Mouse (Mus musculus) hindbrain, embryonic 13.5 days (tissue): Measurements from ENCODE around the gene Fnbp1l. TPM values are rescaled to one million over a fixed set of nuclear protein-coding genes. Genes with fewer than 3 reads are reported as not detected.

ENCODE experiments used
- ATAC-seq: fragments of 200-750 bp; cut with Nextera tagmentation; 2 replicates; pipeline ENCODE4 v1.8.0; 2017; ENCODE audit warnings: moderate TSS enrichment; ENCODE audit not compliant: low FRiP score
- H3K27ac ChIP-seq: fragments of 300-500 bp; sonication (generic); 2 replicates; pipeline ENCODE4 v1.5.1; 2015; ENCODE audit warnings: inconsistent platforms, mild to moderate bottlenecking, moderate library complexity
- H3K27me3 ChIP-seq: fragments of 300-500 bp; sonication (generic); 2 replicates; pipeline ENCODE4 v1.6.1; 2015; ENCODE audit warnings: mild to moderate bottlenecking, inconsistent platforms
- H3K36me3 ChIP-seq: fragments of 300-500 bp; sonication (generic); 2 replicates; pipeline ENCODE4 v1.6.1; 2015; ENCODE audit warnings: mild to moderate bottlenecking, inconsistent platforms
- H3K4me1 ChIP-seq: fragments of 300-500 bp; sonication (generic); replicated peaks from 2 replicates; pipeline ENCODE4 v1.6.1; 2015; ENCODE audit warnings: inconsistent platforms
- H3K4me2 ChIP-seq: fragments of 300-500 bp; sonication (generic); 2 replicates; pipeline ENCODE4 v1.6.1; 2015; ENCODE audit warnings: inconsistent platforms, mild to moderate bottlenecking, moderate library complexity
- H3K4me3 ChIP-seq: fragments of 300-500 bp; sonication (generic); 2 replicates; pipeline ENCODE4 v1.5.1; 2015; ENCODE audit warnings: mild to moderate bottlenecking, inconsistent platforms
- H3K9ac ChIP-seq: fragments of 300-500 bp; sonication (generic); 2 replicates; pipeline ENCODE4 v1.6.1; 2015; ENCODE audit warnings: mild to moderate bottlenecking, inconsistent platforms
- H3K9me3 ChIP-seq: fragments of 300-500 bp; sonication (generic); 2 replicates; pipeline ENCODE4 v1.6.1; 2016; ENCODE audit warnings: inconsistent platforms
- WGBS: fragments of 180-500 bp; shearing (Covaris S2); methylation state at CpG from one replicate; pipeline ENCODE4 v1.1.7; 2015; 5-methylcytosine and 5-hydroxymethylcytosine counted together
- polyA plus RNA-seq: library from polyadenylated mRNA; unstranded; fragments of >200 nt; fragmentation: Nextera tagmentation; extraction: Ambion mirVana; gene quantifications from 2 replicates; pipeline ENCODE4 v1.2.1, GENCODE M21; 2015

Fnbp1l gene
- polyA plus RNA-seq, 1 experiment from 2014 or later, result 214 TPM

GRCm38 (mm10) chr3:122547469-122547868, 72.0 kb downstream of the Fnbp1l start:
- no peak overlapping the region for H3K27ac ChIP-seq
- 88% methylated on average over 4 of the region's 4 CpGs for WGBS
- no peaks in the 10 kb centered on the region for H3K9me3 ChIP-seq
- no peak overlapping the region for H3K4me3 ChIP-seq
- H3K4me1 ChIP-seq, result no peaks in the 10 kb centered on the region
- ATAC-seq, result no peak
- H3K9ac ChIP-seq, result no peak overlapping the region
- peaks cover 54% of the 10 kb centered on the region for H3K36me3 ChIP-seq
- no peak overlapping the region for H3K4me2 ChIP-seq
- H3K27me3 ChIP-seq, result no peaks in the 10 kb centered on the region

- no peak overlapping the region for H3K4me2 ChIP-seq
- no peaks in the 10 kb centered on the region for H3K4me1 ChIP-seq
- no peaks in the 10 kb centered on the region for H3K27me3 ChIP-seq
- H3K4me3 ChIP-seq, result no peak overlapping the region
- H3K9ac ChIP-seq, result no peak overlapping the region
- H3K36me3 ChIP-seq, result peaks cover 75% of the 10 kb centered on the region
- WGBS, result 94% methylated on average over 2 of the region's 2 CpGs
- H3K27ac ChIP-seq, result no peak overlapping the region
- no peak for ATAC-seq
- H3K9me3 ChIP-seq, result no peaks in the 10 kb centered on the region
These were observed 74.2 kb downstream of the Fnbp1l start for GRCm38 (mm10) chr3:122545346-122545745.

- Histone ChIP-seq H3K4me3 (no peak overlapping the region), H3K4me2 (no peak overlapping the region), H3K36me3 (peaks cover 87% of the 10 kb centered on the region), H3K27me3 (no peaks in the 10 kb centered on the region), H3K27ac (no peak overlapping the region), H3K4me1 (no peaks in the 10 kb centered on the region), H3K9ac (no peak overlapping the region), H3K9me3 (no peaks in the 10 kb centered on the region)
- no peak for ATAC-seq
- 87% methylated on average over 4 of the region's 4 CpGs for WGBS
These were observed 78.6 kb downstream of the Fnbp1l start for GRCm38 (mm10) chr3:122540918-122541317.

- no peak overlapping the region for H3K27ac ChIP-seq
- no peaks in the 10 kb centered on the region for H3K4me1 ChIP-seq
- H3K9me3 ChIP-seq, result no peaks in the 10 kb centered on the region
- ATAC-seq, result no peak
- H3K4me3 ChIP-seq, result no peak overlapping the region
- H3K4me2 ChIP-seq, result no peak overlapping the region
- no peak overlapping the region for H3K9ac ChIP-seq
- H3K27me3 ChIP-seq, result no peaks in the 10 kb centered on the region
- WGBS, result 75% methylated on average over 17 of the region's 17 CpGs
- H3K36me3 ChIP-seq, result peaks cover 83% of the 10 kb centered on the region
These were observed 79.4 kb downstream of the Fnbp1l start for GRCm38 (mm10) chr3:122539961-122540690.

- no peak overlapping the region for H3K9ac ChIP-seq
- H3K4me1 ChIP-seq, result no peaks in the 10 kb centered on the region
- no peak overlapping the region for H3K4me3 ChIP-seq
- H3K4me2 ChIP-seq, result no peak overlapping the region
- WGBS, result 96% methylated on average over 2 of the region's 2 CpGs
- H3K27me3 ChIP-seq, result no peaks in the 10 kb centered on the region
- no peaks in the 10 kb centered on the region for H3K9me3 ChIP-seq
- no peak overlapping the region for H3K27ac ChIP-seq
- no peak for ATAC-seq
- H3K36me3 ChIP-seq, result peaks cover 71% of the 10 kb centered on the region
These were observed 80.7 kb downstream of the Fnbp1l start for GRCm38 (mm10) chr3:122538851-122539250.

- Histone ChIP-seq H3K4me2 (no peak overlapping the region), H3K27me3 (no peaks in the 10 kb centered on the region), H3K4me3 (no peak overlapping the region), H3K9ac (no peak overlapping the region), H3K36me3 (peaks cover 45% of the 10 kb centered on the region), H3K9me3 (no peaks in the 10 kb centered on the region), H3K4me1 (no peaks in the 10 kb centered on the region), H3K27ac (no peak overlapping the region)
- 0 out of 2 replicates have a peak, but pooled peaks have one; percentile 49 for ATAC-seq
- WGBS, result 88% methylated on average over 8 of the region's 8 CpGs
These were observed 83.4 kb downstream of the Fnbp1l start for GRCm38 (mm10) chr3:122535938-122536703.

GRCm38 (mm10) chr3:122528477-122528876, 91.0 kb downstream of the Fnbp1l start:
- Histone ChIP-seq H3K9ac (no peak overlapping the region), H3K36me3 (0 out of 2 replicates have a peak, but pooled peaks cover 6% of the 10 kb centered on the region), H3K27ac (no peak overlapping the region), H3K4me2 (no peak overlapping the region), H3K4me1 (no peaks in the 10 kb centered on the region), H3K9me3 (no peaks in the 10 kb centered on the region), H3K27me3 (no peaks in the 10 kb centered on the region), H3K4me3 (no peak overlapping the region)
- WGBS, result 93% methylated on average over 3 of the region's 3 CpGs
- no peak for ATAC-seq

- H3K27me3 ChIP-seq, result no peaks in the 10 kb centered on the region
- H3K9me3 ChIP-seq, result no peaks in the 10 kb centered on the region
- H3K4me2 ChIP-seq, result no peak overlapping the region
- H3K4me1 ChIP-seq, result peaks cover 32% of the 10 kb centered on the region
- H3K9ac ChIP-seq, result no peak overlapping the region
- ATAC-seq, result no peak
- no peak overlapping the region for H3K4me3 ChIP-seq
- WGBS, result 61% methylated on average over 1 of the region's 1 CpGs
- H3K27ac ChIP-seq, result no peak overlapping the region
- H3K36me3 ChIP-seq, result no peaks in the 10 kb centered on the region
These were observed 98.2 kb downstream of the Fnbp1l start for GRCm38 (mm10) chr3:122521294-122521693.

GRCm38 (mm10) chr3:122520875-122521274, 98.6 kb downstream of the Fnbp1l start:
- Histone ChIP-seq H3K9me3 (no peaks in the 10 kb centered on the region), H3K27ac (no peak overlapping the region), H3K36me3 (no peaks in the 10 kb centered on the region), H3K4me2 (no peak overlapping the region), H3K27me3 (no peaks in the 10 kb centered on the region), H3K4me1 (peaks cover 32% of the 10 kb centered on the region), H3K9ac (no peak overlapping the region), H3K4me3 (no peak overlapping the region)
- no peak for ATAC-seq
- WGBS, result 95% methylated on average over 4 of the region's 4 CpGs

- no peak overlapping the region for H3K4me2 ChIP-seq
- peaks cover 32% of the 10 kb centered on the region for H3K4me1 ChIP-seq
- WGBS, result 71% methylated on average over 3 of the region's 3 CpGs
- H3K9ac ChIP-seq, result no peak overlapping the region
- no peak overlapping the region for H3K4me3 ChIP-seq
- H3K36me3 ChIP-seq, result no peaks in the 10 kb centered on the region
- ATAC-seq, result no peak
- H3K9me3 ChIP-seq, result no peaks in the 10 kb centered on the region
- no peak overlapping the region for H3K27ac ChIP-seq
- H3K27me3 ChIP-seq, result no peaks in the 10 kb centered on the region
These were observed 99.2 kb downstream of the Fnbp1l start for GRCm38 (mm10) chr3:122520365-122520764.

GRCm38 (mm10) chr3:122519082-122519481, 100.4 kb downstream of the Fnbp1l start:
- WGBS, result 45% methylated on average over 13 of the region's 13 CpGs
- H3K9ac ChIP-seq, result no peak overlapping the region

GRCm38 (mm10) chr3:122518231-122518736, 101.2 kb downstream of the Fnbp1l start:
- 32% methylated on average over 9 of the region's 9 CpGs for WGBS
- H3K9ac ChIP-seq, result no peak overlapping the region; the same call in 1 of the 2 replicates
- no peaks in the 10 kb centered on the region for H3K27me3 ChIP-seq
- ATAC-seq, result peak; percentile 75
- H3K36me3 ChIP-seq, result no peaks in the 10 kb centered on the region
- H3K4me3 ChIP-seq, result no peak overlapping the region
- peaks cover 32% of the 10 kb centered on the region for H3K4me1 ChIP-seq
- peak overlapping the region; percentile 81 for H3K27ac ChIP-seq
- H3K4me2 ChIP-seq, result 0 out of 2 replicates have a peak overlapping the region, but pooled peaks have one; percentile 1
- H3K9me3 ChIP-seq, result no peaks in the 10 kb centered on the region

More at GRCm38 (mm10) chr3:122519082-122519481, 100.4 kb downstream of the Fnbp1l start:
- Histone ChIP-seq H3K4me2 (0 out of 2 replicates have a peak overlapping the region, but pooled peaks have one; percentile 15), H3K36me3 (no peaks in the 10 kb centered on the region), H3K4me3 (no peak overlapping the region), H3K27me3 (no peaks in the 10 kb centered on the region), H3K9me3 (no peaks in the 10 kb centered on the region), H3K27ac (peak overlapping the region; percentile 81), H3K4me1 (peaks cover 32% of the 10 kb centered on the region)
- ATAC-seq, result no peak
